Mouse (Mus musculus) liver, adult 2 months (tissue): Measurements from ENCODE around the gene Ttc8. TPM values are rescaled to one million over a fixed set of nuclear protein-coding genes. Genes with fewer than 3 reads are reported as not detected.

Experiments used
- DNase-seq: peaks from one replicate; pipeline ENCODE4 v3.0.0-alpha.2; 2011; ENCODE audit warnings: low read depth, low spot score; ENCODE audit errors: extremely low read depth
- H3K27ac ChIP-seq: fragments of 200-500 bp; replicated peaks from 2 replicates; pipeline ENCODE4 v1.5.1; 2012; ENCODE audit warnings: low read depth, mild to moderate bottlenecking, control low read depth, inconsistent platforms, low read length; ENCODE audit not compliant: insufficient read depth
- H3K27me3 ChIP-seq: fragments of 200-500 bp; 2 replicates; pipeline ENCODE4 v1.6.1; 2012; ENCODE audit warnings: mild to moderate bottlenecking, moderate library complexity, low read length, inconsistent platforms; ENCODE audit not compliant: control insufficient read depth, insufficient read depth
- H3K36me3 ChIP-seq: fragments of 200-500 bp; 2 replicates; pipeline ENCODE4 v1.6.1; 2012; ENCODE audit warnings: low read length, inconsistent platforms; ENCODE audit not compliant: control insufficient read depth, insufficient read depth
- H3K4me1 ChIP-seq: fragments of 200-500 bp; 2 replicates; pipeline ENCODE4 v1.6.1; 2011; ENCODE audit warnings: low read length; ENCODE audit not compliant: control insufficient read depth, insufficient read depth
- H3K4me3 ChIP-seq: fragments of 200-500 bp; 2 replicates; pipeline ENCODE4 v1.5.1; 2011; ENCODE audit warnings: low read depth, mild to moderate bottlenecking, control low read depth, low read length, moderate library complexity; ENCODE audit not compliant: insufficient read depth
- H3K79me2 ChIP-seq: fragments of 200-500 bp; 2 replicates; pipeline ENCODE4 v1.6.1; 2012; ENCODE audit warnings: inconsistent platforms, mild to moderate bottlenecking, low read length, moderate library complexity; ENCODE audit not compliant: control insufficient read depth, insufficient read depth
- H3K9ac ChIP-seq: fragments of 200-500 bp; 2 replicates; pipeline ENCODE4 v1.6.1; 2012; ENCODE audit warnings: low read depth, mild to moderate bottlenecking, control low read depth, inconsistent platforms, low read length
- CTCF ChIP-seq: fragments of 200-500 bp; IDR thresholded peaks from 2 replicates; pipeline ENCODE4 v1.5.1; 2011; ENCODE audit warnings: low read depth, low read length, control low read depth
- POLR2A ChIP-seq: fragments of 200-500 bp; IDR thresholded peaks from 2 replicates; pipeline ENCODE4 v1.6.1; 2011; ENCODE audit warnings: low read length, control low read depth; ENCODE audit not compliant: insufficient read depth; ENCODE audit errors: extremely low read depth
- WGBS: fragments of 180-500 bp; shearing (Covaris S2); methylation state at CpG from one replicate; pipeline ENCODE4 v1.1.7; 2018; 5-methylcytosine and 5-hydroxymethylcytosine counted together
- polyA plus RNA-seq: library from polyadenylated mRNA; depleted of rRNA; stranded (reverse); fragments of >200 nt; gene quantifications from 2 replicates; pipeline ENCODE4 v1.2.3, GENCODE M21; 2012
- total RNA-seq: library from RNA; depleted of rRNA; stranded (reverse); fragments of >200 nt; gene quantifications from 2 replicates; pipeline ENCODE4 v1.2.3, GENCODE M21; 2014

Gene Ttc8
- total and polyA plus RNA-seq, 2 experiments: 6.5 to 6.9 TPM

DNA sequence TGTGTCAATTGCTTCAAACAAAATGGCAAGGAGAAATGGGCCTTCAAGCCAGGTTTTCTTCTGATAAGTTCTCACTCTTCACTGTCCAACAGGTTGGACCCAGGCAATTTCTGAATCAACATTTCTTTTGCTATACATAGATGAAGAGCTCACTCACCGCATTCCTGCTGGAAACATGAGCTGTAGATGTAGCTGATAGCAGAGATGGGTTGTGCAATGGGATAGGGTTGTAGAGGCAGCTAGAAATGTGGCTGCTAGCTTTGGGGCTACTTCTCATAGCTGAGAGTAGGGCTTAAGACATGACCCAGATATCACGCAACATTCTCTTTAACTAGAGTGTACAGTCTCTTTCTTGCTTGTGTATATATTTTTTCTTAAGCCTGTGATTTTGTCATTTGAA, 84.4 kb downstream of the Ttc8 start:
- Histone ChIP-seq H3K4me1 (no peaks in the 10 kb centered on the region), H3K27ac (no peak overlapping the region), H3K4me3 (no peak overlapping the region), H3K79me2 (no peaks in the 10 kb centered on the region), H3K9ac (no peak overlapping the region), H3K36me3 (no peaks in the 10 kb centered on the region), H3K27me3 (no peaks in the 10 kb centered on the region)
- DNase-seq: no peak
- WGBS: 84% methylated on average over 2 of the region's 2 CpGs
- no peak for TF ChIP-seq POLR2A
- TF ChIP-seq CTCF: no peak

DNA sequence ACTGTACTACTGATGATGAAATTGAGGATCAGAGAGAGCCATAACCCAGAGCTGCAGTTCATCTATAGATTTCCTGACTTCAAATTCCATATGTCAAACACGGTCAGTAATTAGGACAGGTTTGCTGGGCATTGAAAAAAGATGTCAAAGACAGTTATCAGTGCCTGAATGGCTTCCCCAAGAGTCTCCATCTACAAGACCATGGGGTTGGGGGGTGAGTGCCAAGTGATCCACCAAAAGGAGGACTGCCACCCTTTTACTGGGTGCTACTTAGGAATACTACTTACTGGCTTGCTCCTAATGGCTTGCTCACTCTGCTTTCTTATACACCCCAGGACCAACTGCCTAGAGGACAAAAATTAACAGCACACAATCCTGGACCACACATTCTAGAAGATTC, 88.4 kb downstream of the Ttc8 start:
- 90% methylated on average over 1 of the region's 1 CpGs for WGBS
- no peaks in the 10 kb centered on the region for H3K36me3 ChIP-seq
- no peaks in the 10 kb centered on the region for H3K79me2 ChIP-seq
- no peak for TF ChIP-seq CTCF
- no peak for TF ChIP-seq POLR2A
- H3K27me3 ChIP-seq: no peaks in the 10 kb centered on the region
- no peak overlapping the region for H3K9ac ChIP-seq
- H3K27ac ChIP-seq: no peak overlapping the region
- no peaks in the 10 kb centered on the region for H3K4me1 ChIP-seq
- no peak overlapping the region for H3K4me3 ChIP-seq
- no peak for DNase-seq

DNA sequence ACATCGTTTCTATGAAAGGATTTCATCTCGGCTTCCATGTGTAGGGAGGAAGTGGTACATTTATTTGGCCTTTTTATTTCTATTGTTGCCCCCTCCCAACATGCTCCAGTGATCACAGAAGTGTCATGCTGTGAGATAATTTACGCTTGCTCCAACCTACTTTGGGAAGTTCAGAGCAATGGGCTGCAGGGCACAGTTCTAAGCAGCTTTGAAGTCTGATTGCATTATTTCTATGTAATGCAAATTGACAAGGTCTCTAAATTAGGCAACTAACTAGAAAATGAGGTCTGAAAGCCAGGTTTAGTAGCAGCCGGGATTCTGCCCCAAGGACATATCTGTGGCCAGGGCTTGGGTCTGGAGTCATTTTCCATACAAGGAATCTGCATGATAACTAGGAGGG, 89.1 kb downstream of the Ttc8 start:
- H3K27ac ChIP-seq: no peak overlapping the region
- no peak for TF ChIP-seq CTCF
- no peak for TF ChIP-seq POLR2A
- no peak for DNase-seq
- H3K4me3 ChIP-seq: no peak overlapping the region
- no peak overlapping the region for H3K9ac ChIP-seq
- H3K79me2 ChIP-seq: no peaks in the 10 kb centered on the region
- WGBS: 72% methylated on average over 4 of the region's 4 CpGs
- H3K27me3 ChIP-seq: no peaks in the 10 kb centered on the region
- H3K4me1 ChIP-seq: no peaks in the 10 kb centered on the region
- H3K36me3 ChIP-seq: no peaks in the 10 kb centered on the region

DNA sequence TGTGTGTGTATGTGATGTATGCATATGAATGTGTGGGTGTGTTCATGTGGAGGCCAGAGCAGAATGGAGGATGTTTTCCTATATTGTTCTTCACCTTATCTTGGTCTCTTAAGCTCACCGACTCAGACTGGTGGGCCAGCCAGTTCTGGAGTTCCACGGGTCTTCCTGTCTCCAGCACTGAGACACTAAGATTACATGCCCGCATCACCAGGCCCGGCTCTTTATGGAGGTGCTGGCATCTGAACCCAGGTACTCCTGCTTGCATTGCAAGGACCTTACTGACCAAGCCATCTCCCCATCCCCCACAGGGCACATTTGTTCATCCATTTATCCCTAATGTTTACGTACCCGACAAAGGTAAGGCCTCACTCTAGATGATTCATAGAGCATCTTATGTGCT, 89.7 kb downstream of the Ttc8 start:
- no peak for DNase-seq
- H3K9ac ChIP-seq: no peak overlapping the region
- no peaks in the 10 kb centered on the region for H3K36me3 ChIP-seq
- H3K4me1 ChIP-seq: no peaks in the 10 kb centered on the region
- H3K27me3 ChIP-seq: no peaks in the 10 kb centered on the region
- H3K27ac ChIP-seq: no peak overlapping the region
- H3K4me3 ChIP-seq: no peak overlapping the region
- TF ChIP-seq CTCF: no peak
- TF ChIP-seq POLR2A: no peak
- no peaks in the 10 kb centered on the region for H3K79me2 ChIP-seq
- WGBS: 89% methylated on average over 6 of the region's 6 CpGs

DNA sequence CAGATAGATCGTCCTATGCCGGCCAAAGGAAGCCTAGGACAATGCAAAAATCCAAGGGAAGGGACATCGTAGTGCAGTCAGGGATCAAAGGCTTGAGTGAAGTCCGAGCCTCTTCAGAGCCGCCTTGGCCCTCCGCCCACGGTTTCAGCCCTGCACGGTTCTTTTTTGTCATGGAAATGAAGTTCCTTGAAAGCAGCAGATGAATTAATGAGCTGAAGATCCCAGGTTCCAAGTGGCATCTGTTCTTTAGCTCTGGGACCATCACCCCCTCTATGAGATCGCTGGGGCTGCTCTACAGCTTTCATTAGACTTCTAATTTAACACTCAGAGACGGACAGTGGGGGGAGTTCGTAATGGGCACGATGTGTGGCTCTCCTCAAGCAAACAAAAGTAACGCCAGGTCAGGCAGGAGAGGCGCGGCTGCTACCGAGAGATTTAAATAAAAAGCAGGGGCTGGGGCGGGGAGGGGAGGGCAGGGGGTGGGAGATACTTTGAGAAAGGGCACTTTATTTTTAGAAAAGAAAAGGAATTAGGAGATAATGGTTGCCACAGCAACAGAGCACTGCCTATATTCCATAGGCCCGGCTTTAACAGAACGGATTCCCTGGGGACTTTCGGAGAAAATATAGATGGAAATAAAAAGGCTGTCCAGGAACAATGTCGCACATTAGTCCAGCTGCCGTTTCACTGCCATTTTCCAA, 90.9 kb downstream of the Ttc8 start:
- no peaks in the 10 kb centered on the region for H3K79me2 ChIP-seq
- H3K4me1 ChIP-seq: no peaks in the 10 kb centered on the region
- H3K4me3 ChIP-seq: no peak overlapping the region
- H3K36me3 ChIP-seq: no peaks in the 10 kb centered on the region
- H3K9ac ChIP-seq: no peak overlapping the region
- H3K27ac ChIP-seq: no peak overlapping the region
- WGBS: 27% methylated on average over 22 of the region's 22 CpGs
- DNase-seq: no peak
- TF ChIP-seq CTCF (no peak), POLR2A (no peak)
- no peaks in the 10 kb centered on the region for H3K27me3 ChIP-seq

DNA sequence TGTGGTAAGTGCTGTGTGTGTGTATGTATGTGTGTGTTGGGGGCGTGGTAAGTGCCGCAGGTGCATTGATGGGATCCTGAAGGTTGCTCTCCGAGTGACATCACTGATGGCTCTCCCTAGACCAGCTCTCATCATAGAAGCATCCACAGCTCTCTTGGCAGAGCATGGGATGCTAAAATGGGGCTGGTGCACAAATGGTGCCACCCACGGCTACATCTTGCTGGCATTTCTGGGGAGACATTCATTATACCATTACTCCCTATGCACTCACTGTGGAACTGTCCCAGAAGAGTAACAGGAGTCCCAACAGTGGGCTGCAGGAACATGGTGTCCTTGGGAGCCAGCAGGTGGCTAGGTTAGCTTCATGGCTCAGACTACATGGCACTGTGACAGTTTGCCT, 95.5 kb downstream of the Ttc8 start:
- H3K79me2 ChIP-seq: no peaks in the 10 kb centered on the region
- no peak for TF ChIP-seq POLR2A
- TF ChIP-seq CTCF: no peak
- H3K4me1 ChIP-seq: no peaks in the 10 kb centered on the region
- 86% methylated on average over 4 of the region's 4 CpGs for WGBS
- no peak for DNase-seq
- H3K4me3 ChIP-seq: no peak overlapping the region
- no peak overlapping the region for H3K9ac ChIP-seq
- no peaks in the 10 kb centered on the region for H3K36me3 ChIP-seq
- no peak overlapping the region for H3K27ac ChIP-seq
- no peaks in the 10 kb centered on the region for H3K27me3 ChIP-seq
